Mouse (Mus musculus) forebrain, embryonic 16.5 days (tissue): Measurements from ENCODE around the gene Zfp239. TPM values are rescaled to one million over a fixed set of nuclear protein-coding genes. Genes with fewer than 3 reads are reported as not detected.

Source experiments
- ATAC-seq: fragments of 200-750 bp; cut with Nextera tagmentation; 2 replicates; pipeline ENCODE4 v1.8.0; 2017; ENCODE audit warnings: mild to moderate bottlenecking, moderate library complexity
- H3K27ac ChIP-seq: fragments of 300-500 bp; sonication (generic); 2 replicates; pipeline ENCODE4 v1.5.1; 2014; ENCODE audit warnings: low read length, control low read depth
- H3K27me3 ChIP-seq: fragments of 300-500 bp; sonication (generic); replicated peaks from 2 replicates; pipeline ENCODE4 v1.6.1; 2014; ENCODE audit warnings: low read length; ENCODE audit not compliant: control insufficient read depth, insufficient read depth
- H3K36me3 ChIP-seq: fragments of 300-500 bp; sonication (generic); 2 replicates; pipeline ENCODE4 v1.6.1; 2014; ENCODE audit not compliant: control insufficient read depth, insufficient read depth
- H3K4me1 ChIP-seq: fragments of 300-500 bp; sonication (generic); replicated peaks from 2 replicates; pipeline ENCODE4 v1.6.1; 2014; ENCODE audit warnings: low read length; ENCODE audit not compliant: control insufficient read depth, insufficient read depth
- H3K4me2 ChIP-seq: fragments of 300-500 bp; sonication (generic); 2 replicates; pipeline ENCODE4 v1.6.1; 2014; ENCODE audit warnings: mild to moderate bottlenecking, low read length, control low read depth
- H3K4me3 ChIP-seq: fragments of 300-500 bp; sonication (generic); replicated peaks from 2 replicates; pipeline ENCODE4 v1.5.1; 2014; ENCODE audit warnings: mild to moderate bottlenecking, low read length, control low read depth
- H3K9ac ChIP-seq: fragments of 300-500 bp; sonication (generic); replicated peaks from 2 replicates; pipeline ENCODE4 v1.6.1; 2014; ENCODE audit warnings: low read depth, low read length, control low read depth
- H3K9me3 ChIP-seq: fragments of 300-500 bp; sonication (generic); 2 replicates; pipeline ENCODE4 v1.6.1; 2016; ENCODE audit warnings: low read length; ENCODE audit not compliant: control insufficient read depth
- whole genome bisulfite sequencing: fragments of 180-500 bp; shearing (Covaris S2); extraction: QIAGEN DNeasy Blood & Tissue Kit; methylation state at CpG from one replicate; pipeline ENCODE4 v1.1.7; 2014; 5-methylcytosine and 5-hydroxymethylcytosine counted together
- polyA plus RNA-seq: library from polyadenylated mRNA; unstranded; fragments of >200 nt; fragmentation: Nextera tagmentation; extraction: Ambion mirVana; gene quantifications from 2 replicates; pipeline ENCODE4 v1.2.1, GENCODE M21; 2015

The Zfp239 gene
- polyA plus RNA-seq, 1 experiment from 2014 or later: 18.0 TPM

DNA sequence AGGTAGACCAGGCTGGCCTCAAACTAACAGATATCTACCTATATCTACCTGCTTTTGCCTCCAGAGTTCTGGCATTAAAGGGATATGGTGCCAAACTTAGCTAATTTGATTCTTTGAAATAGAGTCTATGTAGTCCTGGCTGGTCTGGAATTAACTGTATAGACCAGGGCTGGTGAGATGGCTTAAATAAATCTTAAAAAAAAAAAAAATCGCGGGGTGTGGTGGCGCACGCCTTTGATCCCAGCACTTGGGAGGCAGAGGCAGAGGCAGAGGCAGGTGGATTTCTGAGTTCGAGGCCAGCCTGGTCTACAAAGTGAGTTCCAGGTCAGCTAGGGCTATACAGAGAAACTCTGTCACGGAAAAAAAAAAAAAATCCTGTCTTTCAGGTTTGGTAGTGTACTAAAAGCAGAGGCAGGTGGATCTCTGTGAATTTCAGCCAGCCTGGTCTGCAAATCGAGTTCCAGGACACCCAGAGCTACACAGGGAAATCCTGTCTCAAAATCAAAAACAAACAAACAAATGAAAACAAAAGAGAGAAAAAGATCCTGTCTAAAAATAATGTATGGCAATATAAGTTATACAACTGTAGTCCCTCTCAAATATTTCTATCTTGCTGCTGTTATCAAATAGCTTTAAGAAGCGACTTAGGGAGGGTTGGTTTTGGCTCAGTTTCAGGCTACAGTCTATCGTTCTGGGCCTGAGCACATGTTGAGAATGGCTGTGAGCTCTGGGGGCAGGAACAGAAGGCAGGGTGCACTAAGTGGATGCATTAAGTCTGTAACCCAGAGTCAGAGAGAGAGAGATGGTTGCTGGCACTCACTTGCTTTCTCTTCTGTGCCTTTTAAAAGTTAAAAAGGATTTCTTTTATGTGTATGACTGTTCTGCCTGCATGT is 39.9 kb downstream of the Zfp239 start:
- no peak overlapping the region for H3K27ac ChIP-seq
- 71% methylated on average over 9 of the region's 9 CpGs for WGBS
- ATAC-seq: no peak
- no peaks in the 10 kb centered on the region for H3K36me3 ChIP-seq
- H3K27me3 ChIP-seq: no peaks in the 10 kb centered on the region
- no peak overlapping the region for H3K9ac ChIP-seq
- H3K4me1 ChIP-seq: peaks cover 4% of the 10 kb centered on the region
- H3K4me2 ChIP-seq: no peak overlapping the region
- no peak overlapping the region for H3K4me3 ChIP-seq
- no peaks in the 10 kb centered on the region for H3K9me3 ChIP-seq

DNA sequence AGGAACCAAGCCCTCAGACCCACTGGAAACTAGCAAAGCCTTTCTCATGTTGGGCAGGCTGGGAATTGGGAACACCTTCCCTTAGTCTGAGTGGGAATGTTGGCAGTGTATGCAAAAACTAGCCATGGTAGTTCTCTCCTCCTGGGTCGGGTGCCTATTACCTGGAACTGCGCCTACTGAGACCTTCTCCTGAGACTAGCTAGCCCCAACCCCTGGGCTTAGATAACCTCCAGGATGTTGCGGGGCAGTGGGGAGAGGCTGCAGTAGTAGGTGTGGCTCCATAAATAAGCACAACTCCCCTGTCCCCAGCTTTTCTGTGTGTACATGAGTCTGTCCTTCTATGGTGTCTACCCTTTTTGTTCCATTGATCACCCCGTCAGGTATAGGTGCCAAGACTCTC is 40.7 kb downstream of the Zfp239 start:
- no peak for ATAC-seq
- Histone ChIP-seq H3K27ac (no peak overlapping the region), H3K36me3 (no peaks in the 10 kb centered on the region), H3K4me2 (no peak overlapping the region), H3K4me1 (peaks cover 4% of the 10 kb centered on the region), H3K9me3 (no peaks in the 10 kb centered on the region), H3K9ac (no peak overlapping the region), H3K27me3 (no peaks in the 10 kb centered on the region), H3K4me3 (no peak overlapping the region)
- 75% methylated on average over 4 of the region's 4 CpGs for WGBS

DNA sequence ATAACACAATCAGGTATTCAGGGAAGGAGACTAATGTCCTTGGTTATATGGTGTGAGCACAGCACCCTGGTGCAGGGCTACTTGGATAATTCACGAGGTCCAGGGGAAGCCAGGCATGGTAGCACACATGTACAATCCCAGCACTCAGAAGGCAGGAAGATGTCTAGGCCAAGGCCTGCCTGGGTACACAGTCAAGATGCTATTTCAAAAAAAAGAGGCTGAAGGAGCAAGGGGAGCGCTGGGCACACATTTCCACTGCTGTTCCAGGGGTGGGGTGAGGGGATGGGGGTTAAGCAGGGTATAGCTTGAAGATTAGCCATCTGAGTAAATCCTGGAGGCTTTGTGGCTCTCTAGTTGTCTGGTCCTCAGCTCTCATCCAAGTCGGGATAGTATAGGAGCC is 41.9 kb downstream of the Zfp239 start:
- WGBS: 83% methylated on average over 3 of the region's 3 CpGs
- H3K36me3 ChIP-seq: no peaks in the 10 kb centered on the region
- no peak overlapping the region for H3K27ac ChIP-seq
- peaks cover 15% of the 10 kb centered on the region for H3K4me1 ChIP-seq
- H3K4me3 ChIP-seq: no peak overlapping the region
- H3K9ac ChIP-seq: no peak overlapping the region
- ATAC-seq: no peak
- H3K4me2 ChIP-seq: no peak overlapping the region
- no peaks in the 10 kb centered on the region for H3K27me3 ChIP-seq
- H3K9me3 ChIP-seq: no peaks in the 10 kb centered on the region

DNA sequence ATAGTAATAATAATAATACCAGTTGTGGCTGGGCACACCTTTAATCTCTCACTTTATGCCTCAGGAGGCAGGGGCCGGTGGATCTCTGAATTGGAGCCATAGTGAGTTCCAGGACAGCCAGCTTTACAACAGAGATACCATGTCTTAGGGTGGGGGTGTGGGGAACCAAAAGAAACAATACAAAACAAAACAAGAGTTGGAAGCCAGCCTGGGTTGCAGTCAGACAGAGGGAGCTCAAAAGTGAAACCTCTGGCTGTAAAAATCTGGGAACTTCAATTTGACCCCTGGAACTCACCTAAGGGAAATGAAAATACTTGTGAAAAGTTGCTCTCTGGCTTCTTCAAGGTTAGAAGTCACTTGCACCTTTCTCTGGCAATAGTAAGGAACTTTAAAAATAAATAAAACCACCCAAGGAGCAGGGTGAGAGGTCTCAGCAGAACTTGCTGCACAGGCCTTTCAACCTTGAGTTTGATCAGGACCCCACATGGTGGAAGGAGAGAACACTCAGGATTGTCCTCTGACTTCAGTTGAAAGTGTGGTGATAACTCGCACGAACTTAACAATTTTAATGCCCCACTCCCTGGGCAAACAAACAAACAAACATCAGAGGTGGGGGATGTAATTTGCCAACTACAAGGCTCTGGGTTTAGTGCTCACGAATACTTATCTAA is 43.5 kb downstream of the Zfp239 start:
- 28% methylated on average over 4 of the region's 4 CpGs for WGBS
- Histone ChIP-seq H3K4me2 (peak overlapping the region; percentile 78), H3K27ac (no peak overlapping the region), H3K4me1 (peaks cover 23% of the 10 kb centered on the region), H3K36me3 (no peaks in the 10 kb centered on the region), H3K27me3 (no peaks in the 10 kb centered on the region), H3K9ac (peak overlapping the region; percentile 68), H3K9me3 (no peaks in the 10 kb centered on the region), H3K4me3 (peak overlapping the region; percentile 99)
- no peak for ATAC-seq

DNA sequence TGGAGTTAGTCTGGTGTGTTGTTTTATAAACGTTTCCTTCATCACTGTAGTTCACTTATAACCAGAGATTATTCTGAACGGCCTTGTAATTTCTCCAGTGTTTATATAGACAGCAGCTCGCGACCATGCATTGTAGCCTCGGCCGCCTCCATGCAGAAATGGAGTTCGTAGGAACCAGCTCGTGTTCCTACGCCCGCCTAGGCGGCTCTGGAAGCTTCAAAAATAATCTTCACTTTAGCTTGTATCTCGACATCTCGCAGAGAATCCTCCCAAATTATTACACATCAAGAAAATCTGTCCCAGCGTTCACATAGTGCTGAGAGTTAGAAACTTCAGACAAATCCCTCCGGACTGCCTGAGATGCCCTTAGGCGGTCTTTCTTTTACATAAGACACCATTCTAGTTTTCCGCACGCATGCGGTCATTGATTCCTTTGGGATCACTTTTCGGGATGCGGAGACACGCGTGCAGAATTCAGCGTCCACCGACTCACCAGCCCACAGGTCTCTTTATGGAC is 44.2 kb downstream of the Zfp239 start:
- H3K4me1 ChIP-seq: peaks cover 23% of the 10 kb centered on the region
- peak overlapping the region; percentile 78 for H3K4me2 ChIP-seq
- H3K9me3 ChIP-seq: no peaks in the 10 kb centered on the region
- under 1% methylated on average over 25 of the region's 25 CpGs for WGBS
- H3K36me3 ChIP-seq: no peaks in the 10 kb centered on the region
- no peaks in the 10 kb centered on the region for H3K27me3 ChIP-seq
- peak overlapping the region; percentile 80 for H3K27ac ChIP-seq
- peak overlapping the region; percentile 68 for H3K9ac ChIP-seq
- peak; percentile 51 for ATAC-seq
- peak overlapping the region; percentile 99 for H3K4me3 ChIP-seq

DNA sequence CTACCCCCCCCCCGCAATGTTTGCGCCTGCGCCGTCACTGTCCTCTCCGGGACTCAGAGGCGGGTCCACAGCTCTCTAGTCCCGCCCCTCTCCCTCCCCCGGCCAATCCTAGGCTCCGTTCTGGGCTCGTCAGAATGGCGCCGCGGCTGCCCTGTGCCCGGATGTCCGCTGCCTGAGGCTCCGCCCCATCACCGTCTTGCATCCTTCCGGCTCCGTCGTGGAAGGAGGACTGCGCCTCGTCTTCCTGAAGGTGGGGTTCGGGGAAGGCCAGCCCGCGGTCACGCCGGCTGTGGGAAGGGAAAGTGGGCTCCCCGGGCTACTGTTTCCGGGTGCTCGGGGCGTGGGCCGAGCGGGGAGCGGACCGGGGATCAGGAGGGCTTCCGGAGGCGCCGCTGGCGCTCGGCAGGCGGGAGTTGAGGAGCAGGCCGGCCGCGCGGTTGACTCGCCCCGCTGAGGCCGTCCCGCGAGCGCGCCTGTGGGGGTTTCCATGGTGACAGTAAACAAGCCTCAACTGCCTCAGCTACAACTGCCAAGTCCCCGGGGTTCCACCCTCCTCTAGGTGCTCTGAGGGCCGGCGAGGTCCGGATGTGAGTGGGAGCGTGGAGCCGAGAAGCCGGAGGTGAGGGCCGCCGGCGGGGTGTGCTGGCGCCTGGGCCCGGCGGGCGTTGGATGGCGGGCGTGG is 44.8 kb downstream of the Zfp239 start:
- Histone ChIP-seq H3K9ac (peak overlapping the region; percentile 87), H3K36me3 (no peaks in the 10 kb centered on the region), H3K4me3 (peak overlapping the region; percentile 99), H3K27me3 (no peaks in the 10 kb centered on the region), H3K27ac (peak overlapping the region; percentile 93), H3K4me2 (peak overlapping the region; percentile 99), H3K4me1 (peaks cover 23% of the 10 kb centered on the region), H3K9me3 (no peaks in the 10 kb centered on the region)
- under 1% methylated on average over 65 of the region's 68 CpGs for WGBS
- peak; percentile 99 for ATAC-seq

DNA sequence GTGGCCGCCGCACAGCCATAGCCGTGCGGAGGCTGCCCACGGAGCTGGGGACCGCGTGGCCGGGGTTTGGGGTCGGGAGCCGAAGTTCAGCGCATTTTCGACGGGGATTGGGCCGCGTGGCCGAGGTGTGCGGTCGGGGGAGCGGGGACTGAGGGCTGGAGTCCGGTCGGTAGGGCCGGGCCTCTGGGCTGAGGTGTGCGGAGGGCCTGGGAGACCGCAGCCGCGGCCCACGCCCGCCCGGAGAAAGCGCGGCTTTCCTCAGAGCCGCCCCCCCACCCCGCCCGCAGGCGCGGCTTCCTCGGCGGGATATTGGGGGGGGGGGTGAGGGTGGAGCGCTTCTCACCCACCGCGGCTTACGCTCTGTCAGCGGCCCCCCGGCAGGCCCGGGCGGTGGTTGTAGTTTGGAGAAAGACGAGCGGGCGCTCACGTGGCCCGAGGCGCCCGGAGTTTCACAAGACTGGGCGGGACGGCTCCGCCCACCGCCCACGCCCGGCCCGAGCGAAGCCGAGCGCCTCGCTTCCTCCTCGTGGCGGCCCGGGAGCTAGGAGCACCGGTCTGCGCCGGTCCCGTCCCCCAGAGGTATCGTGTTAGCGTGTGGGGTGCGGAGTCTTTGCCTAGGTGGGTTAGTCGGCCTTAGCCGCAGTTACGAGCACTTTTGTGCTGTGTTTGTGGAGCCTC is 45.5 kb downstream of the Zfp239 start:
- H3K9ac ChIP-seq: peak overlapping the region; percentile 87
- peaks cover 23% of the 10 kb centered on the region for H3K4me1 ChIP-seq
- H3K4me3 ChIP-seq: peak overlapping the region; percentile 99
- whole genome bisulfite sequencing: under 1% methylated on average over 56 of the region's 77 CpGs
- H3K4me2 ChIP-seq: peak overlapping the region; percentile 99
- H3K27me3 ChIP-seq: no peaks in the 10 kb centered on the region
- H3K9me3 ChIP-seq: no peaks in the 10 kb centered on the region
- ATAC-seq: peak; percentile 26
- H3K27ac ChIP-seq: peak overlapping the region; percentile 93
- H3K36me3 ChIP-seq: no peaks in the 10 kb centered on the region

DNA sequence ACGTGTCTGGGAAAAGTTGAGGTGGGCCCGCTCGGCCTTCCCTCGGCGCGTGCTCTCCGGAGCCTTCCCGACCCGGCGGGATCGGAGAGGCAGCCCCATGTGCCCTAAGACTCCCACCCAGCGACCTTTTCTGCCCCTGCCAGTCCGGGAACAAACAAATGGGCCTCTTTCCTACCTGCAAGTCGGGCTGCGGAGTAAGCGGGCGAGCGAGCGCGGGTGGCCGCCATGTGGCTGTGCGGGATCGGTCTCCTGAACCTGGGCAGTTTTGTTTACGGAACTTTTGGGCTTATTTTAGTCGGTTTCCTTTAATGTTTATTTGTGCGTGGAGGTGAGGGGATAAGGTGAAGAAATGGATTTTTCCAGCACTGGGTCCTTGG is 46.1 kb downstream of the Zfp239 start:
- no peaks in the 10 kb centered on the region for H3K9me3 ChIP-seq
- no peaks in the 10 kb centered on the region for H3K27me3 ChIP-seq
- no peaks in the 10 kb centered on the region for H3K36me3 ChIP-seq
- H3K4me3 ChIP-seq: peak overlapping the region; percentile 99
- H3K9ac ChIP-seq: peak overlapping the region; percentile 87
- WGBS: under 1% methylated on average over 26 of the region's 26 CpGs
- no peak for ATAC-seq
- H3K4me2 ChIP-seq: peak overlapping the region; percentile 99
- H3K27ac ChIP-seq: no peak overlapping the region
- peaks cover 23% of the 10 kb centered on the region for H3K4me1 ChIP-seq
